Mouse (Mus musculus) neural tube, embryonic 13.5 days (tissue): ENCODE measurements around the gene Pcolce. TPM values are rescaled to one million over a fixed set of nuclear protein-coding genes. Genes with fewer than 3 reads are reported as not detected.

Experiments used
- ATAC-seq: fragments of 200-750 bp; cut with Nextera tagmentation; 2 replicates; pipeline ENCODE4 v1.8.0; 2017; ENCODE audit warnings: low read depth, mild to moderate bottlenecking, moderate TSS enrichment, moderate library complexity
- H3K27ac ChIP-seq: fragments of 300-500 bp; sonication (generic); replicated peaks from 2 replicates; pipeline ENCODE4 v1.5.1; 2015; ENCODE audit warnings: moderate library complexity, mild to moderate bottlenecking, inconsistent platforms
- H3K27me3 ChIP-seq: fragments of 300-500 bp; sonication (generic); 2 replicates; pipeline ENCODE4 v1.6.1; 2015; ENCODE audit warnings: mild to moderate bottlenecking, inconsistent platforms
- H3K36me3 ChIP-seq: fragments of 300-500 bp; sonication (generic); 2 replicates; pipeline ENCODE4 v1.6.1; 2015; ENCODE audit warnings: mild to moderate bottlenecking, inconsistent platforms
- H3K4me1 ChIP-seq: fragments of 300-500 bp; sonication (generic); replicated peaks from 2 replicates; pipeline ENCODE4 v1.6.1; 2015; ENCODE audit warnings: inconsistent platforms
- H3K4me2 ChIP-seq: fragments of 300-500 bp; sonication (generic); 2 replicates; pipeline ENCODE4 v1.6.1; 2015; ENCODE audit warnings: inconsistent platforms, mild to moderate bottlenecking, moderate library complexity
- H3K4me3 ChIP-seq: fragments of 300-500 bp; sonication (generic); 2 replicates; pipeline ENCODE4 v1.5.1; 2015; ENCODE audit warnings: mild to moderate bottlenecking, inconsistent platforms
- H3K9ac ChIP-seq: fragments of 300-500 bp; sonication (generic); 2 replicates; pipeline ENCODE4 v1.6.1; 2015; ENCODE audit warnings: moderate library complexity, mild to moderate bottlenecking, inconsistent platforms
- H3K9me3 ChIP-seq: fragments of 300-500 bp; sonication (generic); 2 replicates; pipeline ENCODE4 v1.6.1; 2016; ENCODE audit warnings: inconsistent platforms
- WGBS: fragments of 180-500 bp; shearing (Covaris S2); methylation state at CpG from one replicate; pipeline ENCODE4 v1.1.7; 2015; 5-methylcytosine and 5-hydroxymethylcytosine counted together
- polyA plus RNA-seq: library from polyadenylated mRNA; unstranded; fragments of >200 nt; fragmentation: Nextera tagmentation; extraction: Ambion mirVana; gene quantifications from 2 replicates; pipeline ENCODE4 v1.2.1, GENCODE M21; 2015

Gene Pcolce
- polyA plus RNA-seq, 1 experiment from 2014 or later, result 42.7 TPM

DNA sequence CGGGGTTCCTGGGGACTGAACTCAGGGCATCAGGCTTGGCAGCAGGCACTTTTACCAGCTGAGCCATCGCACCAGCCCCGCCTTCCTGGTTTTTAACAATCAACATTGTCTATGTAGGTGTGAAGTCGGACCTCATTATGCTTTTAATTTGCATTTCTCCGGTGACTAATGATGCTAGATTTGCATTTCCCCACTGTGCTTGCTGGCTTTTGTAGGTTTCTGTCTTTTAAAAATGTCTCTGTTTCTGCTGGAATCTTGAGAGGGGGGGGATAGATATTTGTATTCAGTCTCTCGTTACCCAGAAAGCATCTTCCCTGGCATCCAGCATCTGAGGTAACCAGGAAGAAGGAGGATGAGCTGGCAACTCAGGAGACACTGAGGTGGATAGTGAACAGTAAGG, 52.0 kb downstream of the Pcolce start:
- Histone ChIP-seq H3K27ac (no peak overlapping the region), H3K27me3 (no peaks in the 10 kb centered on the region; the same call in 1 of the 2 replicates), H3K4me2 (no peak overlapping the region), H3K4me1 (no peaks in the 10 kb centered on the region), H3K9me3 (no peaks in the 10 kb centered on the region), H3K36me3 (peaks cover 28% of the 10 kb centered on the region), H3K4me3 (no peak overlapping the region), H3K9ac (no peak overlapping the region)
- ATAC-seq, result no peak
- 61% methylated on average over 6 of the region's 6 CpGs for WGBS

Other genes with a start within 250 kb of the Pcolce start
- 0.06 and 0.08 TPM in 2 replicates for gene Zan, start 136.7 kb downstream of the Pcolce start, polyA plus RNA-seq
- 79.7 and 80.1 TPM in 2 replicates for gene Pop7, start 111.3 kb downstream of the Pcolce start, polyA plus RNA-seq
- gene Gigyf1, start 95.2 kb downstream of the Pcolce start, polyA plus RNA-seq, result 16.9 and 17.3 TPM in 2 replicates
- gene Epo, start 80.5 kb downstream of the Pcolce start, polyA plus RNA-seq, result not detected in 2 replicates
- 486 and 510 TPM in 2 replicates for gene Gnb2, start 80.3 kb downstream of the Pcolce start, polyA plus RNA-seq
- gene Actl6b, start 60.3 kb downstream of the Pcolce start, polyA plus RNA-seq, result 203 and 222 TPM in 2 replicates
- gene Tfr2, start 43.9 kb downstream of the Pcolce start, polyA plus RNA-seq, result 3.0 and 3.2 TPM in 2 replicates
- 50.0 and 58.1 TPM in 2 replicates for gene Mospd3, start 12.7 kb downstream of the Pcolce start, polyA plus RNA-seq
- gene Fbxo24, start 15.2 kb upstream of the Pcolce start, polyA plus RNA-seq, result 0.17 and 0.20 TPM in 2 replicates
- 23.8 and 24.5 TPM in 2 replicates for gene Lrch4, start 15.3 kb upstream of the Pcolce start, polyA plus RNA-seq
- 6.7 and 7.9 TPM in 2 replicates for gene Gm20605, start 15.4 kb upstream of the Pcolce start, polyA plus RNA-seq
- gene Sap25, start 27.6 kb upstream of the Pcolce start, polyA plus RNA-seq, result 5.6 and 6.5 TPM in 2 replicates
- gene Irs3, start 31.9 kb upstream of the Pcolce start, polyA plus RNA-seq, result 0.20 TPM in 1 of 2 replicates, not detected in the other
- 15.5 and 16.6 TPM in 2 replicates for gene Agfg2, start 70.9 kb upstream of the Pcolce start, polyA plus RNA-seq
- gene Nyap1, start 127.8 kb upstream of the Pcolce start, polyA plus RNA-seq, result 23.4 and 25.4 TPM in 2 replicates
- 76.8 and 86.9 TPM in 2 replicates for gene Tsc22d4, start 131.9 kb upstream of the Pcolce start, polyA plus RNA-seq
- gene Ppp1r35, start 165.1 kb upstream of the Pcolce start, polyA plus RNA-seq, result 38.1 and 39.7 TPM in 2 replicates
- 9.9 and 12.3 TPM in 2 replicates for gene Mepce, start 173.9 kb upstream of the Pcolce start, polyA plus RNA-seq
- 10.4 and 12.4 TPM in 2 replicates for gene Zcwpw1, start 174.0 kb upstream of the Pcolce start, polyA plus RNA-seq
- gene Pilra, start 222.5 kb upstream of the Pcolce start, polyA plus RNA-seq, result 0.15 and 1.3 TPM in 2 replicates
- not detected in 2 replicates for gene Pilrb1, start 244.3 kb upstream of the Pcolce start, polyA plus RNA-seq